Mouse (Mus musculus) layer of hippocampus, adult 2 months (tissue): ENCODE data around the gene Klhl26. TPM values are rescaled to one million over a fixed set of nuclear protein-coding genes. Genes with fewer than 3 reads are reported as not detected.
A peak's percentile ranks its signal among the peaks of the same experiment; 100 is the strongest.

Experiments used
- DNase-seq, 2 experiments: peaks; one replicate each; pipeline ENCODE4 v3.0.0; 2022; ENCODE audit warnings: low spot score in 2 of 2
- H3K27ac ChIP-seq: fragments of 200-600 bp; 2 replicates; pipeline ENCODE4 v1.8.1; 2022
- H3K4me3 ChIP-seq: fragments of 200-600 bp; 2 replicates; pipeline ENCODE4 v1.8.1; 2022; ENCODE audit warnings: mild to moderate bottlenecking
- CTCF ChIP-seq: fragments of 200-600 bp; conservative IDR thresholded peaks from 2 replicates; pipeline ENCODE4 v1.8.1; 2022; ENCODE audit warnings: antibody characterized with exemption, mild to moderate bottlenecking, moderate library complexity
- total RNA-seq, 2 experiments: library from RNA; stranded (reverse); gene quantifications; 2 replicates each; pipeline ENCODE4 v1.2.3; 2021

Gene Klhl26
- total RNA-seq, 2 experiments from 2014 or later: 56.8 to 60.2 TPM

DNA sequence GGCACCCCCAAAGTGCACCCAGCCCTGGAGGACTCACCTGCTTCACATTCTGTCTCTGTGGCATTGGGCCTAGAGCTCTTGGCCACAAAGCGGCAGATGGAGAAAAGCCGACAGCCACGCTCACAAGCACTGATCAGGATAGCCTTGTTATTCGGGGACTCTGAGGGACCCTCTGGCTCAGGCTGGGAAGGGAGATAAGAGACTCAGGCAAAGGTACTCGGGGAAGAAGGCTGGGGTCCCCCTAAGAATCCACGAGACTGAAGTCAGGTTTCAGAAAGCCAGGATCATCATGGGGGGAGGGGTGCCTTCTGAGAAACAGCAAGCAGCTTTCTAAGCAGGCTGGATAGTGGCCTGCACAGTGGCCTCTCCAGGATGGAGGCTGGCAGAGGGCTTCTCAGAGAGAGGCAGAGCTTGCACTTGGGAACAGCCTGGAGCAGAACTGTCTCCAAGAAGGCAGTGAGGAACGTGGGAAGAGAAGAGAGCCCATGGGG lies 9.5 kb upstream of the Klhl26 start:
- H3K27ac ChIP-seq: peak overlapping the region; percentile 97

DNA sequence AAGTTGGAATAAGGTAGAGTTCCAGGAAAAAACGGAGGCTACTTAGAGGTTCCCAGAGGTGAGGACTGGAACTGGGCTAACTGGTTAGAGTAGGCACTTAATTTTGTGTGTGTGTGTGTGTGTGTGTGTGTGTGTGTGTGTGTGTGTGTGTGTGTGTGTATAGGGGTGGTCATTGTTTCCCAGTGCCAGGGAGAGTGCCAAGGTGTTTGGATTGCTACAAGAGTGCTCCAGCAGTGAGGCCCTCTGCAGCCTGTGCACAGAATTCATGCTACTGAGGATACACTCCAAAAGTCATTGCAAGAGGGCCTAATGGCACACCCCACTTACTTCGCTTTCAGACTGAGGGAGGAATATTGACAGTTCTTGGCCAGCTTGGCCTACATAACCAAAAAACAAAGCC lies 6.2 kb upstream of the Klhl26 start:
- no peak overlapping the region for H3K4me3 ChIP-seq
- TF ChIP-seq CTCF: no peak
- peak overlapping the region; percentile 91; the same call in 1 of the 2 replicates for H3K27ac ChIP-seq
- no peak for DNase-seq

More for the DNA sequence above, 9.5 kb upstream of the Klhl26 start:
- DNase-seq: no peak
- TF ChIP-seq CTCF: no peak
- H3K4me3 ChIP-seq: peak overlapping the region; percentile 81

DNA sequence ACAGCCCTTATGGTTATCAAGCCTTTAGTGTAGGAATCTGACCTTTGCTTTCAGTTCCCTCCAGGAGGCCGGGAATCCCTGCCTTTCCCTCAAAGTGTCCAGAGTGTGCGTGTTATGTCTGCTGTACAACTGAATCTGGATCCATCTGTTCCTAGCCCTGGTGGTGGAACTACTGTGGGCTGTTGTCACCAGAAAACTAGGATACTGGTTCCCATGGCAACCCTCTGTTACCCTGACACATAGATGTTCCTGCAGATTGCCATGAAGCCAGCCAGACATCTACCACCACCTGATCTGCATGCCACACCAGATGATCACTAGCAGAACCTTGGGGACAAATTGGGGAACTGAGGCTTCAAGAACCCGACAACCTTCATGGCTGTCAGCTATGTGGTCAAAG lies 5.1 kb upstream of the Klhl26 start:
- TF ChIP-seq CTCF: peak; percentile 27; the same call in 1 of the 2 replicates
- H3K27ac ChIP-seq: peak overlapping the region; percentile 91
- DNase-seq: peak; percentile 72 to 90

DNA sequence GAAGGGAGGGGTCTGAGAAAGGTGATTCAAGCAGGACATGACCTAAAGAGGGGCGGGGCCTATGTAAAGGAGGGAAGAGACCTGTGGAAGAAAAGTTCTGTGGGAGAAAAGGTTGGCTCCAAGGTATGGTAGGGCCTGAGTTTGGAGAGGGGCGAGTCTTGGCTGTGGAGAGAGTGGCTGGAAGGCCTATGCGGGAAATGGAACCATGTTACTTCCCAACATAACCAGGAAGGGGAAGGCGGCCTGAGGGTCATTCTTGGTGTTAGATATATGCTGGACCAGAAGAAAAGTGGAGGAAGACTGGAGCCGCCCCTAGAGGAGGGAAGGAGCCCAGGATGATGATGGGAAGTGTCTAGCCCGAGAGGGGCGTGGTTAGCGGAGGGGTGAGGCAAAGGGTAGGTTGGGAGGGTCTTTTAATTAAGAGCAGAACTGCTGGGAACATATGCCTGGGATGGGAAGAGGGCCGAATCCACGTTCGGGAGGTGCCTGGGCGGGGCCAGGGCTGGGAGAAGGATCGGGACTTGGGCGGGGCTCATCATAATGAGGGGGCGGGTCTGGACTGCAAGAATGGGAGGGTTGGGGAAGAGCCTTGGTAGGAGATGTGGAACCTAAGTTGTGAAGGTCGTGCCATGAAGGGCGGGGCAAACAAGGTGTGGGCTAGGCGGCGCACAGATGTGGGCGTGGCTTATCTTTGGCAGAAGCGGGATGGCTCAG lies 658 bp upstream of the Klhl26 start:
- DNase-seq: no peak
- Histone ChIP-seq H3K4me3 (peak overlapping the region; percentile 97), H3K27ac (no peak overlapping the region)
- TF ChIP-seq CTCF: no peak

More for the DNA sequence above, 5.1 kb upstream of the Klhl26 start:
- no peak overlapping the region for H3K4me3 ChIP-seq

DNA sequence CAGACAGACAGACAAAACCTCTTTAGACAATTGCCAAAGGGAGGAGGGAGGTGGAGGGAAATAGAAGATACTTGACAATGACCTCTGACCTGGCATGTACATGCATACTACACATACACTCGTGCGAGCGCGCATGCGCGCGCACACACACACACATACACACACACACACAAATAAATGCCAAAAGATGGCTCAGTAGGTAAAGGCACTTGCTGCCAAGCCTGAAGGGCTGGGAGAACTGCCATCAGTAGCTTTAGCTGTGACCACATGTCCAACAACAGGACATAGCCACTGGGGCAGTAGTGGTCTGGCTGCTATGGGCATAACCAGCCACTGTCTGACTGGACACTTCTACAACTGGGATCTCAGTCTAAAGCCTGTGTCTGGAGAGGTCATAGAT lies 4.9 kb downstream of the Klhl26 start:
- TF ChIP-seq CTCF: no peak
- Histone ChIP-seq H3K4me3 (no peak overlapping the region), H3K27ac (no peak overlapping the region)
- DNase-seq: no peak

DNA sequence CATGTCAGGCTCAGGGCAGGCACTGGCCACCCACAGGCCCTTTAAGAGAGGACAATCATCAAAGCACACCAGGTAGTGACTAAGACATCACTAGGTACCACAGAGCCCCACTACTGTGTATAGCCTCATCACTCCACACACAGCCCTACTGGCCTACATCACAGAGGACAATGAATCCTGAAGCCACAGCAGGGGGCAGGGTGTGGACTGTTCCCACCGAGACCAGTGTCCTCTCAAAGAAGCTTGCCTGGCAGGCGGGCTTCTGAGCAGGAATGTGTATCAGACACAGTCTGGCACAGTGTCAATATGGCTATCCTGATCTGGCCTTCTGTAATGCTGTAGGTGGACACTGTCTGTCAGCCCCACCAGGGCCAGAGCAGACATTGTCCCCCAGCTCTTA lies 6.8 kb downstream of the Klhl26 start:
- TF ChIP-seq CTCF: no peak
- Histone ChIP-seq H3K4me3 (no peak overlapping the region), H3K27ac (peak overlapping the region; percentile 88)
- DNase-seq: no peak

DNA sequence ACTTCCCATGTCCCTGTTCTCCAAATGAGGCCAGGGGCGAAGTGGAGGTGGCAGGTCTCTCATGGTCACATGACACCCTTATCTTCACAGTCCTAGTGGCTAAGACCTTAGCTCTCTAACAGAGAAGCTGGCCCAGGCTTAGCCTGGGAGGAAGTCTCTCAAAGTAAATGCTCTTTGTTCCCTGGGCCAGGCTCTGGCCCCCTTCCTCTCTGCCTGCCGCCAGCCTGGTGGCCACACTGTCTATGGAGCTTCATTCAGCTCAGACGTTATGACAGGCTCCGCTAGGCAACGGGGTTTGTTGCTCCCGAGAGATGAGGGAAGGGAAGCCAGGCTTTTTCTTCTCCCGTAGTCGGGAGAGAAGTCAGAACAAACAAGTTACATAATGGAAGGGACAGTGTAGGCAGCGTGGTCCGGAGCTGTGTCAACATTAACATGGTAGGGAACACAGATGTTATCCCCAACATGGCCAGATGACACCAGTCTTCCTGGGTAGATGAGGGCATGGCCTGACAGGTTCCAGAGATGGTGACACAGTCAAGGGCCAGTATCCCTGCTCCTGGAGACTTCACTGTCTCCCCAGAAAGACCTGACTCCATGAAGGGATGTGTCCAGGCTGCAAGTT lies 7.4 kb downstream of the Klhl26 start:
- peak overlapping the region; percentile 8 for H3K4me3 ChIP-seq

DNA sequence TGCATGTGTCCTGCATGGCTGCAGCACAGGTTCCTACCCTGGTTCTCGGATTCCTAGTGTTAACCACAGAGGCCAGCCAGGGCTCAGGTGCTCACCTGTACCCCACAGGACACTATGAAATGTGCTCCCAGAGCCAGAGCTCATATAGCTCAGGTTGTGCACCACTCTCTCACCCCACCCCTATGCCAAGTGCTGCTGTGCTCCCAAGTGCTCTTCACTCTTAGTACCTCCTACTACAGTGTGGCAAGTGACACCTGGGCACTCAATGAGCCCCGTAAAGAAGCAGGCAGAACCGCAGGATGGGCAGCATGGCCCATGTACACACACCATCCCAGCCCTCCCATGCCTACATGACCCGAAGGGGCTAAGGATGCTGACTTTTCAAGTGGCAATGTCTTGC lies 8.0 kb downstream of the Klhl26 start:
- no peak for TF ChIP-seq CTCF
- Histone ChIP-seq H3K4me3 (no peak overlapping the region), H3K27ac (peak overlapping the region; percentile 88)
- DNase-seq: no peak

More for the DNA sequence above, 7.4 kb downstream of the Klhl26 start:
- DNase-seq: no peak
- peak; percentile 1; the same call in 1 of the 2 replicates for TF ChIP-seq CTCF
- peak overlapping the region; percentile 88 for H3K27ac ChIP-seq

DNA sequence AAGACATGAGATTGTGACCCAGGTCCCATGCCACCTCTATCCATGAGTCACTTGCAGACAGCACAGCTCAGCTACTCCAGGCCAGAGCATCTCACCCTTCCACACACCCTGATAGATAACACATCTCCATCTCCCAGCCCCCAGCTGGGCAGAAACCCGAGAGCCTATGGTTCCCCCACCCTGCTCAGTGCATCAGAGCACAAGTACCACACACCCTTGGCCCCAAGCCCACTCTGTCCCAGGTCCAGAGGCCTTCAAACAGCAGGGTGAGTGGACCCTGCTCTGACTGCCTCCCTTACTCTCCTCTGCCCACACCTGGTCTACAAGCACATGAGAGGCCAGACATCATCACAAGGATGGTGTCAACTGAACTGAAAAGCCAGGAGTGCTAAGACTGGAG lies 8.9 kb downstream of the Klhl26 start:
- peak overlapping the region; percentile 93; the same call in 1 of the 2 replicates for H3K27ac ChIP-seq
- no peak for DNase-seq
- no peak overlapping the region for H3K4me3 ChIP-seq
- TF ChIP-seq CTCF: no peak

DNA sequence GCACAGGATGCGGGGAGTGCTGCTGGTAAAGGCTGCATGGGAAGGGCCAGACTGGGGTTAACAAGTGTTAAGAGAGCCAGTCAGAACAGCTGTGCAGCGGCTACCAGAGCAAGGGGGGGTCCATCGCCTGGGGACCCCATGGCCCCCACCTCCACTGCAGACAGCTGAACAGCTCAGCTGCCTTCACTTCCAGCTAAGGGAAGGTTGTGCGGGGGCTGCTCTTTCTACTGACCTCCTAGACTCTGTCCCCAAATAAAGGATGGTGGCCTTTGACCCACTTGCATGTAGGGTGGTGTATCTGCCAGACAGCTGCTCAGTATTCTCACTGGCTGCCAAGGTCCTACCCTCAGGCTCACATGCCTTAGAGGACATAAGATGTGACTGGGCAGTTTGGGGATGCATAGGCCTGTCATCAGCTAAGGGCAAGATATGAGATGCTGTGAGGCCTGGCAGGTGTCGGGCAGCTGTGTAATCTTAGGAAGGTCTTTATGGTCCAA lies 9.5 kb downstream of the Klhl26 start:
- DNase-seq: no peak
- Histone ChIP-seq H3K4me3 (no peak overlapping the region), H3K27ac (peak overlapping the region; percentile 93; the same call in 1 of the 2 replicates)
- no peak for TF ChIP-seq CTCF

DNA sequence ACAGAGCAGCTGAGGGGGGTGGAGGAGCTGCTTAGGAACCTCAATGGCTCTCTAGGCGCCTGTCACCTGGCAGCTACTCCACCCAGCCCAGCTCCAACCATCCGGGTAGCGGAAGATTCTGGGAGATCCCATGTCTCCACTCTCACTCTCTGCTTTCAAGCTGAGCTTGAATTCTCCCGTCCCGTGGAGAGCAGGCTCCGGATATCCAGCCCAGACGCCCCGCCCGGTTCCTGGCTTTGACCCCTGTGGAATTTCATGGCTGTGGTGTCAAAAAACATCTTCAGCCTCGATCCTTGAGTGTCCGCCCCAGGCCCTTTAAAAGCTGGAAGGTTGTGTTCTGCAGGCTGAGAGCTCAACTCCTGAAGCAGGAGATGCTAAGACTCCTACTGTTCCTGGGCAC lies 10.0 kb downstream of the Klhl26 start:
- TF ChIP-seq CTCF: no peak
- DNase-seq: no peak
- Histone ChIP-seq H3K27ac (peak overlapping the region; percentile 93; the same call in 1 of the 2 replicates), H3K4me3 (no peak overlapping the region)

DNA sequence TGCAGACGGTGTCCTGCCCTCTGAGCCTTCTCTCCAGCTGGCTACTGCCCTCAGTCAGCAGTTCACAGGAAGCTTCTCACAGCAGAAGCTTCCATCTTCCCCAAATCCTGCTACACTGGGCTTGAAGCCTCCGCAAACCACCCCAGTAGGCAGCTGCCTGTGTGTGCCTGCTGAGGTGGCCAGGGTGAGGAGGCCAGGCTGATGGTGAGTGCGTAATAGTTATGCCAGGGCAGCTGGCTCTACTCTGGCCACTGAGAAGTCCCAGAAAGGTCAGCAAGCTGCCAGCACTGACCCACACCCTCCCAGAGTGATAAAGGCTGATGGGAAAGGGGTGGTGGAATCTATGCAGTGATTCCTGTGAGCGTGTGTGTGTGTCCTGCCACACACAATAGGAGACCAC lies 10.5 kb downstream of the Klhl26 start:
- no peak overlapping the region for H3K4me3 ChIP-seq
- peak overlapping the region; percentile 93; the same call in 1 of the 2 replicates for H3K27ac ChIP-seq
- TF ChIP-seq CTCF: no peak
- no peak for DNase-seq

DNA sequence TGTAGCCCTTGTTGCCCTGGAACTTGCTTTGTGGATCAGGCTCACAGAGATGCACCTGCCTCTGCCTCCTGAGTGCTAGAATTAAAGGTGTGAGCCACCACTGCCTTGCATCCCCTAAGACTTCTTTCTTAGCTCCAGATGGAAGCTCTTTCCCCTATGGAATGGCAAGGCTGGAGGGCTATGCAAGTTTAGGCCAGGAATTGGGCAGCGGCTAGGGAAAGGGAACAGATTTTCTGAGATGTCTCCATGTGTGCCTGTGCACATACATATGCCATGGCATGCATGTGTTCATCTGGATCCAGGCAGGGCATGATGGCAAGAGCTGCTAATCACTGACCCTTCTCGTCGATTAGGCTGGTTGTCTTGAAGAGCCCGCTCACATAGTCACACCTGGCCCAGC lies 11.1 kb downstream of the Klhl26 start:
- TF ChIP-seq CTCF: no peak
- no peak overlapping the region for H3K4me3 ChIP-seq
- no peak for DNase-seq

DNA sequence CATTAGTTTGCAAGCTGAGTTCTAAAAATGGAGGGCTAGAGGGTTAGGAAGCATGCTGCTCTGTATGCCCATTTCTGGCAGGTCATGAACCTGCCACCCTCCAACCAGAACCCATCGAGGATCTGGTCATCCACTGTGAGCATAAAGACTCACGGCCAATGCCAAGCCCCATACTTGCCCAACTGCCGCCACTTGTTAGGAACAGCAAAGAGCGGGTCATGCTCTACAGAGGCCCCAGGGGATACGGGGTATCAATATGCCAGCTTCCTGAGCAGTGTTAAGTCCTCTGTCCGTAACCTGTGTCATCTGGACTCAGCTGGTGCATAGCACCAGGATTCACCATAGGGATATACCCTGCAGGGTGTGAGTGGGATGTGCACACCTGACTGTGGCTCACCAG lies 12.6 kb downstream of the Klhl26 start:
- no peak for DNase-seq
- TF ChIP-seq CTCF: no peak
- H3K4me3 ChIP-seq: no peak overlapping the region
- H3K27ac ChIP-seq: peak overlapping the region; percentile 93

More for the DNA sequence above, 11.1 kb downstream of the Klhl26 start:
- peak overlapping the region; percentile 93; the same call in 1 of the 2 replicates for H3K27ac ChIP-seq
